Mouse (Mus musculus) kidney, postnatal 36 days (tissue): ENCODE measurements around the gene R3hdm4.

ENCODE experiments used
- DNase-seq, 2 experiments: peaks; one replicate each; pipeline ENCODE4 v3.0.0; 2021 to 2022; ENCODE audit warnings: mixed read lengths in 2 of 2

Gene R3hdm4

GRCm38 (mm10) chr10:79865801-79866295, 55.2 kb downstream of the R3hdm4 start:
- peak; percentile 70 to 75 for DNase-seq

- no peak for DNase-seq
Observed at GRCm38 (mm10) chr10:79865189-79865601, 55.8 kb downstream of the R3hdm4 start.

GRCm38 (mm10) chr10:79864351-79865188, 56.4 kb downstream of the R3hdm4 start:
- no peak for DNase-seq

- DNase-seq = peak in 1 of 2 experiments; percentile 48
Observed at GRCm38 (mm10) chr10:79862925-79863324, 58.1 kb downstream of the R3hdm4 start.

- peak in 1 of 2 experiments; percentile 51 for DNase-seq
Observed at GRCm38 (mm10) chr10:79862049-79862788, 58.8 kb downstream of the R3hdm4 start.

GRCm38 (mm10) chr10:79861230-79862048, 59.6 kb downstream of the R3hdm4 start:
- peak; percentile 80 to 85 for DNase-seq

- no peak for DNase-seq
Observed at GRCm38 (mm10) chr10:79860079-79860911, 60.7 kb downstream of the R3hdm4 start.
